Mouse (Mus musculus) megakaryocyte, adult 5-6 weeks (primary cell): ENCODE measurements around the gene Mtmr4. TPM values are rescaled to one million over a fixed set of nuclear protein-coding genes. Genes with fewer than 3 reads are reported as not detected.

Source experiments
- ATAC-seq: 2 replicates; pipeline ENCODE4 v1.8.0; 2016; ENCODE audit warnings: mild to moderate bottlenecking, inconsistent platforms; ENCODE audit not compliant: poor library complexity, severe bottlenecking
- total RNA-seq, 2 experiments: library from RNA; stranded (forward) in 1 of 2; stranded (reverse) in 1 of 2; fragments of 153-499, 151-499 nt in 1 of 2; fragments of 221-1000, 200-1000 nt in 1 of 2; gene quantifications; 2 replicates each; pipeline versions ENCODE4 v1.2.3 to v1.2.4; 2015 to 2017

Mtmr4 gene
- total RNA-seq, 2 experiments from 2014 or later, result 14.6 to 25.9 TPM

GRCm38 (mm10) chr11:87611547-87611946, 19.6 kb downstream of the Mtmr4 start:
- no peak for ATAC-seq

GRCm38 (mm10) chr11:87613972-87614371, 22.0 kb downstream of the Mtmr4 start:
- no peak for ATAC-seq

DNA sequence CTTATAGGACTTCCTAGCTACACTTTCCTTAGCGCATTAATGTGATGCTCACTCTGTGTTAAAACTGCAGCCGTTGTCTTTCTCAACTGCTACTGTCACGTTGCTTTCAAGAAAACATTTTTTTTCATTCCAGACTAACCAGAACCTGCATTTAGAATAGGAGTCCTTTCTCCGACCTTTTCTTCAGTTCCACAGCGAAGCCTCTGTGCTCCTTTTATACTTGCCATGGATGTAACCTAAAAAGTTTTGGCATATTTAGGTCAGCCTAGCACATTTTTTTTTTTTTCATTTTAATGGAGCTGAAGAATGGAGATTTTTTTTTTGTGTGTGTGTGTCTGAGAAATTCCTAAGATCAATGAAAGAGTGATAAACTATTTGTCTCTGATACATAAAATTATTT, 23.6 kb downstream of the Mtmr4 start:
- ATAC-seq, result no peak

DNA sequence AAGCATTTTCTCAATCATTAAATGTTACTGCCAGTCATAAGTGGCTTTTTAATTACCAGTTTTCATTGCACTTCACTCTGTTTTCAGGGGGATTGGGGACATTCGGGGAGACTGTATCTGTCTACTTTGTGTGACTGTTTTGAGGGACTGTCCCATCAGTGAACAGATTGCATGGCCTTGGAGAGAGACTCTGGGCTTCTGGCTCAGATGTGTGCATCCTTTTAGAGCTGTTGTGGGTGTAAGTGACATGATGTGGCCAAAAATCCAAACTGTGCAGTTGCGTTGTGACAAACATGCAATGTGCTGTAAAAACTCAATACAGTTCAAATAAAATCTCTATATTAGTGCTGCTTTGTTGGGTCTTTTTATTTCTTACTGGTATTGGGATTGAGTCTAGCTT, 24.0 kb downstream of the Mtmr4 start:
- ATAC-seq, result no peak

GRCm38 (mm10) chr11:87616790-87617474, 25.0 kb downstream of the Mtmr4 start, which contains the start of gene Hsf5:
Gene Hsf5, plus strand, starts transcription at chr11:87617164.
- no peak for ATAC-seq

- no peak for ATAC-seq
These were observed 25.6 kb downstream of the Mtmr4 start for GRCm38 (mm10) chr11:87617606-87618005.

GRCm38 (mm10) chr11:87623160-87623559, 31.2 kb downstream of the Mtmr4 start:
- no peak for ATAC-seq

DNA sequence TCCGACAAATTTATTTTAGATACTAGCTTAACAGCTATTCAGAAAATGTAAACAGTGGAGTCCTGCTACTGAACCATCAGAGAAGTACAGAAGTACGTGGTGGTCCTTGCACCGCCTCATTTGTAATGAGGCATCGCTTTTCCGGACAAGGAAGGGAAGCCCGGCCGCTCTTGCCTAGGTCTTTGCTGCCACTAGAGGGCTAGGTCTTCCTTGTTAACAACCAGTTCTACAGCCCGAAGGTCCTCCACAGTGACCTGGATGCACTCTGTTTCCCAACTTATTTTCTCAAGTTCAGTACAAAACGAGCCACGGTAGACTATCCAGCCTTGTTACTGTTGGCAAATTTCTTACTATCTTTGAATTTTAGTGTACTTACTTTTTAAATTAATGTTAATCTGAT, 37.9 kb downstream of the Mtmr4 start:
- ATAC-seq, result peak; percentile 91

DNA sequence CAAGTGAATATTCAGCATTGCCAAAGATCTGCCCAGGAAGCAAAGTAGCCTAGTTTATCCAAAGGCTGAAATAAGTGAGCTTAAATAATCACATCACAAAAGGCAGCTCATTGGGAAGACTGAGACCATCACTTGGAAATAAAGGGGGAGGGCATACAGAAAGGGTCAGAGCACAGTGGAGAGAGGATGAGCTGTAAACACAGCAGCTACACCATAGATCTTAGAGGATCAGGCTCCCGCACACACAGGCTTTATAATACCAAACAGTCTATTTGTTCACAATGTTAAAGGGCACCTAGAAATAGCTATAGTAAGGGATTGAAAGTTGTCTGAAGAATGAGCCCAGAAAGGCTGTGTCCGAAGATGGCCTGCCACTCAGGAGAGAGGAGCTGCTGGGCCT, 46.8 kb downstream of the Mtmr4 start:
- ATAC-seq, result no peak

- ATAC-seq, result peak; percentile 100
These were observed 47.2 kb downstream of the Mtmr4 start for GRCm38 (mm10) chr11:87639206-87639605.

- no peak for ATAC-seq
These were observed 50.9 kb downstream of the Mtmr4 start for GRCm38 (mm10) chr11:87642865-87643264.

DNA sequence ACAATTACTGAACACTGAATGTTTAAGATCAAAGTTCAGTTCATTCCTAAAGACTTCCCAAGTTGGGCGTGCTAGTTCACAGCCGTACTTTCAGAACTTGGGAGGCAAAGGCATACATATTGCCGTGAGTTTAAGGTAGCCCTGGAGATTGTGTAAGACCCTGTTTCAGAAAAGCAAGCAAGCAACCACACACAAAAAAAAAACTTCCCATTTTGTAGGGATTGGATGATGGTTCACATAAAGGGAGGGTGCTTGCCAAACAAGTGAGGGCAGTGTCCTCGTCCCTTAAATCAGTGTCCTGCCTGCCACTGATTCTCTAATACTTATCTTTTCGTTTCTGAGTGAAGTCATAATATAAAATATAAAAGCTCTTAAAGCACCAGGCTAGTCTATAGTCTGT, 62.7 kb downstream of the Mtmr4 start:
- peak; percentile 84 for ATAC-seq

GRCm38 (mm10) chr11:87659216-87659615, 67.3 kb downstream of the Mtmr4 start:
- no peak for ATAC-seq

GRCm38 (mm10) chr11:87662407-87662806, 70.4 kb downstream of the Mtmr4 start, which contains the start of gene Rnf43:
Gene Rnf43, plus strand, starts transcription at chr11:87662722.
- ATAC-seq, result peak; percentile 97

DNA sequence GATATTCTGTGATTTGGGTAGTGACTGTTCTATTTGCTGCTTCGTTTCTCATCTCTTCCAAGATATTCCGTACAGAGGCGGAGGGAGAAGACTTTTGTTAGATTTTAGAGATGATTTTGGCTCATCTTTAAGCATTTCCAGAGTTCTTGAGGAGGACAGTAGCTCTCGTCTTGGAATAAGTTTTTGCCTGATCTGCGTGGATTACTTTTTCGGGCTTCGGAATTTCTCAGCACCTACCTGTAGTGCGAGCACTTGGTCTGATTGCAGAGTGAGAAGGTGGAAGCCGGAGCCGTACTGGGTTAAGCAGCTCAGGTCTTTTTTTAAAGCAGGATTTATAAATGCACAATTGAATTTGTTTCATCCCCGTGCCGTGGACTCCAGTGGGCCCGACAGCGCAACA, 70.9 kb downstream of the Mtmr4 start:
- ATAC-seq, result no peak

DNA sequence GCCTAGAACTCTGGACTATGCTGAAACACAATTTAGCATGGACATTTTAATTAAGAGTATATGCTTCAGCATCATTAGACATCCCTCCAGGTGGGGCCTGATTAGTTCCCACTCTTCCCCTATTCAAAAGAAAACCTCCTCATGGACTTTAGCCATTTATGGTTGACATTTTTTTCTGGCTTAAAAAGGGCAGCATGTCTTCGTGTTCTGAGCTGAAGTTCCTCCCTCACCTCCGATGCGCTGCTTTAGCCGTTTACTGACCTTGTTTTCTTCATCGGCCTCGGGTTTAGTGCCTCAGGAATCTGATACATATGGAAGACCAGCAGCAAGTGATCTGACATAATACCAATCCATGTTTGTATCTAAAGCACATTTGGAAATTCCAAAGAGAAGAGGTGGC, 72.0 kb downstream of the Mtmr4 start:
- ATAC-seq, result no peak

DNA sequence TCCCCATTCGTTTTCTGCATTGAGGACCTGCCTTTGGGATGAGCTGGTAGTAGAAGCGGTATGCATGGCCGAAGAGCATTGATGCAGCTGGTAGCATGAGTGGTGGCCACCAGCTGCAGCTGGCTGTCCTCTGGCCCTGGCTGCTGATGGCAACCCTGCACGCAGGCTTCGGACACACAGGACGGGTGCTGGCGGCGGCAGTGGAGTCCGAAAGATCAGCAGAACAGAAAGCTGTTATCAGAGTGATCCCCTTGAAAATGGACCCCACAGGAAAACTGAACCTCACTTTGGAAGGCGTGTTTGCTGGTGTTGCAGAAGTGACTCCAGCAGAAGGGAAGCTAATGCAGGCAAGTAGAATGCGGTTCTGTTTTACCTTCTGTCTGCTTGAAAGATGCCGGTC, 72.6 kb downstream of the Mtmr4 start:
- ATAC-seq, result no peak

GRCm38 (mm10) chr11:87665224-87665623, 73.3 kb downstream of the Mtmr4 start:
- ATAC-seq, result no peak

GRCm38 (mm10) chr11:87665658-87666057, 73.7 kb downstream of the Mtmr4 start:
- ATAC-seq, result no peak
